Mouse (Mus musculus) ES-E14 (cell line): ENCODE data around the gene Tgfbr3. TPM values are rescaled to one million over a fixed set of nuclear protein-coding genes. Genes with fewer than 3 reads are reported as not detected.

Experiments used
- DNase-seq: peaks from one replicate; pipeline ENCODE4 v3.0.0-alpha.2; 2013; ENCODE audit warnings: low read depth, low spot score
- H3K27ac ChIP-seq: 2 replicates; pipeline ENCODE4 v1.5.1; 2012; ENCODE audit warnings: low read depth, mild to moderate bottlenecking, low read length, moderate library complexity, mixed read lengths; ENCODE audit not compliant: poor library complexity, insufficient read depth, severe bottlenecking
- H3K36me3 ChIP-seq: 2 replicates; pipeline ENCODE4 v1.6.1; 2012; ENCODE audit warnings: mild to moderate bottlenecking, low read length, moderate library complexity, mixed read lengths; ENCODE audit not compliant: control insufficient read depth, poor library complexity, insufficient read depth, severe bottlenecking
- H3K4me1 ChIP-seq, 2 experiments: fragments of 150-350 bp in 1 of 2; sonication (generic) in 1 of 2; 2 replicates each; pipeline ENCODE4 v1.6.1; 2012; ENCODE audit warnings: low read length in 2 of 2, mild to moderate bottlenecking in 1 of 2, mixed read lengths in 1 of 2; ENCODE audit not compliant: control insufficient read depth in 2 of 2, insufficient read depth in 2 of 2, poor library complexity in 1 of 2
- H3K4me3 ChIP-seq, 2 experiments: fragments of 150-350 bp in 1 of 2; sonication (generic) in 1 of 2; 2 replicates each; pipeline ENCODE4 v1.5.1; 2012; ENCODE audit warnings: low read length in 2 of 2, low read depth in 1 of 2, mild to moderate bottlenecking in 1 of 2, mixed read lengths in 1 of 2; ENCODE audit not compliant: insufficient read depth in 1 of 2, poor library complexity in 1 of 2, severe bottlenecking in 1 of 2
- H3K9ac ChIP-seq: 2 replicates; pipeline ENCODE4 v1.6.1; 2012; ENCODE audit warnings: low read depth, mild to moderate bottlenecking, low read length, mixed read lengths; ENCODE audit not compliant: poor library complexity, insufficient read depth, severe bottlenecking
- H3K9me3 ChIP-seq: fragments of 150-350 bp; sonication (generic); 2 replicates; pipeline ENCODE4 v1.6.1; 2012; ENCODE audit warnings: low read depth, mild to moderate bottlenecking, low read length; ENCODE audit not compliant: control insufficient read depth, insufficient read depth
- CHD2 ChIP-seq: IDR thresholded peaks from 2 replicates; pipeline ENCODE4 v1.6.1; 2014; ENCODE audit warnings: mild to moderate bottlenecking, low read depth, low read length, inconsistent platforms
- HCFC1 ChIP-seq: IDR thresholded peaks from 2 replicates; pipeline ENCODE4 v1.6.1; 2012; ENCODE audit warnings: low read length, inconsistent platforms, borderline replicate concordance; ENCODE audit not compliant: insufficient read depth
- MAFK ChIP-seq: IDR thresholded peaks from 2 replicates; pipeline ENCODE4 v1.6.1; 2014; ENCODE audit warnings: mild to moderate bottlenecking, low read depth, low read length, inconsistent platforms; ENCODE audit not compliant: insufficient read depth
- ZC3H11A ChIP-seq: IDR thresholded peaks from 2 replicates; pipeline ENCODE4 v1.6.1; 2012; ENCODE audit warnings: low read depth, mild to moderate bottlenecking, inconsistent platforms, low read length, borderline replicate concordance
- ZNF384 ChIP-seq: IDR thresholded peaks from 2 replicates; pipeline ENCODE4 v1.6.1; 2012; ENCODE audit warnings: low read depth, low read length, inconsistent platforms
- in situ Hi-C, 2 experiments: fragments of 600-800 bp; cut with MboI; formaldehyde crosslinking; loops; one replicate each; pipeline ENCODE4 v1.15.1; 2025; ENCODE audit warnings: low sequenced_read_pairs in 2 of 2, inconsistent platforms in 1 of 2; ENCODE audit not compliant: unreplicated experiment in 2 of 2
- total RNA-seq: library from RNA; depleted of rRNA; stranded (reverse); fragments of 300-350 nt; gene quantifications from 2 replicates; pipeline ENCODE4 v1.2.3, GENCODE M21; 2012

Tgfbr3 gene
- total RNA-seq, 1 experiment: 3.1 TPM

DNA sequence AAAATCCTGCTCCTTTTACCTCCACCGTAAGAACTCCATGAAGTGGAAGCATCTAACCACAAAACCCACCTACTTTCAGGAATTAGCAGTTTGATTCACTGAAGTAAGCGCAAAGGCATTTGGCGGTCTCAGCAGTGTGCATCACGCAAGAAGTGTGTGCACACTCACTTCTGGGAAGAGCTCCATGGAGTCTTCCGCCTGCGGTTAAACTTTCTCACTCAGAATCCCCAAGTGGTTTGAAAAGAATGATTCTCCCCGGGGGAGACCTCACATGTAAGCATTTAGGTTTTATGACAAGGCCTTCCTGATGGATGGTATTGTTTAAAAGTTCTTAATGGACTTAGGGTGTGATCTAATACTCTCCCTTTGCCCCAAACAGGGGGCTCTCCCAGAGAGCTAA, 164.9 kb downstream of the Tgfbr3 start:
- H3K9me3 ChIP-seq: no peaks in the 10 kb centered on the region
- no peak for DNase-seq
- peaks cover 0 to 4% of the 10 kb centered on the region in 2 experiments; a peak in 2 of 4 replicates for H3K4me1 ChIP-seq
- H3K36me3 ChIP-seq: no peaks in the 10 kb centered on the region
- H3K9ac ChIP-seq: no peak overlapping the region
- H3K27ac ChIP-seq: no peak overlapping the region
- in situ Hi-C loops: no loop called here
- no peak overlapping the region for H3K4me3 ChIP-seq
- TF ChIP-seq HCFC1 (no peak), CHD2 (no peak), MAFK (no peak), ZNF384 (no peak), ZC3H11A (no peak)

DNA sequence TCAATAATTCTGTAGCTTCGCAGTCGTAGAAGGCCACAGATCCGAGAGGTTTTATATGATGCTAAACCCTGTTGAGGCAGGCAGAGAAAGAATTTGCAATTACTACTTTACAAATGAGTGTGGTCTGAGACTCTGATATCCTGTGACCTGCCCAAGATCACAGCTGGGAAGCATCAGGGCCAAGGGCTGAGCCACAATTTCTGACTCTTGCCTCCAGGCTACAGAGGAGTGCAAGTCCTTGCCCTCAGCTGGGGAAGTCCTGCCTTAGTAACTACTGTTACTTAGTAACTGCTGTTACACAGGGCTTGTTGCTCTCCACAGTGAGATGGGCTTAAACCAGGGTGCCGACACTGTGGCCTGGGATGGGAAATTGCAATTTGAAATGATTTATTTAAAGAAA, 166.8 kb downstream of the Tgfbr3 start:
- DNase-seq: no peak

GRCm38 (mm10) chr5:107121086-107121485, 168.3 kb downstream of the Tgfbr3 start:
- Histone ChIP-seq H3K36me3 (no peaks in the 10 kb centered on the region), H3K27ac (no peak overlapping the region), H3K4me3 (no peak overlapping the region), H3K9me3 (no peaks in the 10 kb centered on the region), H3K4me1 (no peaks in the 10 kb centered on the region), H3K9ac (no peak overlapping the region)
- no peak for DNase-seq
- in situ Hi-C loops: no loop called here
- TF ChIP-seq MAFK (no peak), ZNF384 (no peak), CHD2 (no peak), HCFC1 (no peak)

More for the DNA sequence above, 166.8 kb downstream of the Tgfbr3 start:
- Histone ChIP-seq H3K36me3 (no peaks in the 10 kb centered on the region), H3K9me3 (no peaks in the 10 kb centered on the region), H3K9ac (no peak overlapping the region), H3K27ac (no peak overlapping the region), H3K4me3 (no peak overlapping the region), H3K4me1 (peaks cover 0 to 2% of the 10 kb centered on the region in 2 experiments; a peak in 1 of 4 replicates)
- TF ChIP-seq MAFK: no peak
- no peak for TF ChIP-seq ZNF384
- no peak for TF ChIP-seq HCFC1
- no peak for TF ChIP-seq ZC3H11A
- no peak for TF ChIP-seq CHD2
- in situ Hi-C loops: no loop called here

GRCm38 (mm10) chr5:107120624-107121023, 168.8 kb downstream of the Tgfbr3 start:
- Histone ChIP-seq H3K36me3 (no peaks in the 10 kb centered on the region), H3K4me1 (no peaks in the 10 kb centered on the region), H3K9ac (no peak overlapping the region), H3K4me3 (no peak overlapping the region), H3K9me3 (no peaks in the 10 kb centered on the region), H3K27ac (no peak overlapping the region)
- DNase-seq: no peak
- TF ChIP-seq ZNF384 (no peak), MAFK (no peak), ZC3H11A (no peak), CHD2 (no peak), HCFC1 (no peak)
- in situ Hi-C loops: no loop called here

DNA sequence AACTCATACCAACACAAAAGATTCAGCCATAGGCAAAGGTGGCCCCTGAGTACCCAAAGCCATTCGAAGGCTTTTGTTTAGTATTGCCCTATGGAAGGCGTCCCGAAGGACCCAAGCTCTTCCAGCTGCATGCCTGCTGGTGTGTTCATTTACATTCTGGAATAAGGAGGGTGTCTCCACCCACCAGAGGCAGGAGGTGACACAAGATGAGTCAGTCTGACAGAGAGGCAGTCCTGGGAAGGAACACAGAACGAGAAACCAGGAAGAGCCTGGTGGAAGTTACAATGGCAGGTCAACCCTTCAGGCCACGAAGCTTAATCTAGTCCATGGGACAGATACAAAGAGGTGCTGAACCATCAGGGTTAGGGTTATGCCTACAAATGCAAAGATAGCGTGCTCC, 169.5 kb downstream of the Tgfbr3 start:
- Histone ChIP-seq H3K9me3 (no peaks in the 10 kb centered on the region), H3K9ac (no peak overlapping the region), H3K27ac (no peak overlapping the region), H3K4me3 (no peak overlapping the region), H3K36me3 (no peaks in the 10 kb centered on the region), H3K4me1 (no peaks in the 10 kb centered on the region)
- TF ChIP-seq ZC3H11A (no peak), CHD2 (no peak), MAFK (no peak), ZNF384 (no peak), HCFC1 (no peak)
- in situ Hi-C loops: no loop called here
- DNase-seq: no peak
